Mouse (Mus musculus): ENCODE data around the gene Tk1.
"Not testable (repeated sequence)": the region's sequence is repeated elsewhere in the genome, so short reads cannot be mapped to it uniquely, and the experiment has no call there.

Gene Tk1

DNA sequence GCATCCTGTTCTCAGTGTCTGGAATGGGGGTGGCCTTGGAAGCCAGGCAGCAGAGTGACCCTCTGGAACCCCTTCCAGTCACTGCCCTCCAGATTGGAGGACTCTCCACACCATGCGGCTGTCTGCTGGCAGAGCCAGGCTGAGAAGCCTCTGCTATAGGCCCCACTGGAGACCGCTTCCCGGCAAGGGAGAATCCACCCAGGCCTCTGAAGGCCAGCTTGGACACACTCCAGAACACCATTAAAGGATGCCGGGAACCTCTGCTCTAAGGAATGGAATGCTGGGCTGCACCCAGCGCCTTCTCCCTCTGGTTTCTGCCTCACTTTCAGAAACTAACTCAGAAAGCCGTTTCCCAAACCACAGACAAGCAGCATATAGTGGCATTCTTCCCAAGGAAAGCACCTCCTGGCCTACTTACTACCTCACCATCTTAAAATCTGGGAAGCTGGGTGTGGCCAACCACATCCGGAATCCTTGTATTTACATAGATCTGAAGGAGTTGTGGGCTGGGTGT is 3.1 kb downstream of the Tk1 start:
- no peak for DNase-seq (ENCODE audit: low read depth, low spot score)

DNA sequence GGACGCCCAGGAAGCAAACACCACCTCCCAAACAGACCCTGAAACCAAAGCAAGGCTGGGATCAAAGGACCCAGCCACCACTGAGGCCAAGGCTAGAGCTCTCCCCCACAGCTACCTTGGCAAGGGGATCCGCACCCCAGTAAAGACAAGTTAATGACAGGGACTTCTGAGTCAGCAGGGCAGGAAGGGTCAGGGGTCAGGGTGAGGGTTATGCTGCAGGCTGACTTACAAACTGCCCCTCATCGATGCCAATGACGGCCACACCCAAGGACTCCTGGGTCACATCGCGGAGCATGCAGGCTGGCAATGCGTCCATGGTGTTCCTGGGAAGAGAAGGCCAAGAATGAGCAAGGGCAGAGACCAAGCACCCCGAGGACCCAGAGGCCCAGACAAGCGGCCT is 4.0 kb downstream of the Tk1 start:
- DNase-seq (ENCODE audit: low read depth, low spot score): no peak

DNA sequence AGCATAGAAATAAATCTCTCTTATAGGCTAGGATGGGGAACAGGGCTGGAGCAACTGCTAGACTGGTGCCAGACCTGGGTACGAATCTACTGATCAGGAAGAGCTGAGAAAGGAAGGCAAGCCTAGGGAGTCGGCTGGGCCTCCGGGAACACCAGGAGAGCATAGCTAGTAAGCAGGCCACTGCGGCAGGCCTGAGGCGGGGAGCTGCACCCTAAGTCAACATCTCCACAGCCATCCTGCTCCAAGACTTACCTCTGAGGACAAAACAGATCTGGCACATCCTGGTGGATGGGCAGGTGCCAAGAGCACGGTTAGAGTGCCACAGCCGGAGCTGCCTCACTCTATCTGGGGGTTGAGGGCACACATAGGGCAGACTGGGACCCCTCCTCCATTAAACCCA is 5.7 kb downstream of the Tk1 start:
- no peak for DNase-seq (ENCODE audit: low read depth, low spot score)

DNA sequence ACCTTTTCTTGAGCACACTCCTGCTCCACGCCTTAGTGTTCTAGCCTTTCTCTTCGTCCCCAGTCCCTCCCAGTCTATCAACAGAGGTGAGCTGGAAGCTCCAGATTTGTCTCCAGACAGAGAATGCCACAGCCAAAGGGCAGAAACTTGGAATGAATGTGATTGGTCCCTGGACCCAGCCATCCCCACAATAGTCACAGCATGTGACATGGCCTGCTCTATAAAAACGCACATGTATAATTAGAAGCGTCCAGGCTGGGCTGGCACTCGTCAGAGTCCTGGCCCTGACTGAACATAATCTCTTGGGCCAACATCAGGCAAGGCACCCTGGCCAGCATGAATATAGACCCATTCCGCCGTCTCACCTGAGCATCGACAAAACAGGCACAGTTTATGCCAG is 6.8 kb downstream of the Tk1 start:
- no peak for DNase-seq (ENCODE audit: low read depth, low spot score)

DNA sequence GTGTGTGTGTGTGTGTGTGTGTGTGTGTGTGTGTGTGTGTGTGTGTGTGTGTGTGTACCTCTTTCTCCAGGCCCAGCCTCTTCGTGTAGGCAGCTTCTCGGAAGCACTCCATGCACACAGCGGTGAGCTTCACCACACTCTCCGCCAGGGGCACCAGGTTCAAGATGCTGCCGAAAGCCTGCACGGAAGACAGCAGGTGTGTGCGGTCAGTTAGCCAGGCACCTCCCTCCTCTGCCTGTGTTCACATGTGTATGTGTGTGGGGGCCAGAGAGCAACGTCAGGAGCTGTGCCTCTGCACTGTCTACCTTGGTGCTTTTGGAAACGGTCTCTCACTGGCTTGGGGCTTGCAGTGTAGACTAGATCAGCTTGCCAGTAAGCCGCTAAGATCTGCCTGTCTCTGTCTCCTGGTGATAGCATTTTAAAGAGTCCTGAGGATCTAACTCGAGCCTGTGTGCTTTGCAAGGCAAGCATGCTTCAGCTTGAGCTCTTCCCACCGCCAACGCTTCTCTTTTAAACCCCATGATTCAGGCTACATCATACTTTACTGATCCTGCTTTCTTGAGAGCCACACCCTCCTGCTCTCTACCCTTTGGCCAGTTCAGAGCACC is 9.4 kb downstream of the Tk1 start:
- DNase-seq (ENCODE audit: low read depth, low spot score): no peak

DNA sequence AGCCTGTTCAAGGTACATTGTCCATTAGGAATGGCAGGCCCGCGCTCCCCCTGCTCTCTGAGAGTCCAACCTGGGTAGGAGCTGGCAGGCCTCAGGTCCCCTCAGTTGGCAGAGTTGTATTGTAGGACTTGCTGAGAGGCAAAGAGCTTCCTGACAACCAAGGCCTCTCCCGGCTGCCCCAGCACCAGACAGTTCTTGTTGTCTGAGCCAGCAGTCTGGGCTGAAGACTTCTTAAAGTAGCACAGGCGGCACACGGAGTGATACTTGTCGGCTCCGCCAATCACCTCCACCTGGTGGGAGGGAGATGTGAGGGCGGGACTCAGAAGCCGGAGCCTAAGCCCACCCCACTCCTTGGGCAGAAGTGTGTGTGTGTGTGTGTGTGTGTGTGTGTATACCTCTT is 10.0 kb downstream of the Tk1 start:
- not testable (repeated sequence) for DNase-seq (ENCODE audit: low read depth, low spot score)

DNA sequence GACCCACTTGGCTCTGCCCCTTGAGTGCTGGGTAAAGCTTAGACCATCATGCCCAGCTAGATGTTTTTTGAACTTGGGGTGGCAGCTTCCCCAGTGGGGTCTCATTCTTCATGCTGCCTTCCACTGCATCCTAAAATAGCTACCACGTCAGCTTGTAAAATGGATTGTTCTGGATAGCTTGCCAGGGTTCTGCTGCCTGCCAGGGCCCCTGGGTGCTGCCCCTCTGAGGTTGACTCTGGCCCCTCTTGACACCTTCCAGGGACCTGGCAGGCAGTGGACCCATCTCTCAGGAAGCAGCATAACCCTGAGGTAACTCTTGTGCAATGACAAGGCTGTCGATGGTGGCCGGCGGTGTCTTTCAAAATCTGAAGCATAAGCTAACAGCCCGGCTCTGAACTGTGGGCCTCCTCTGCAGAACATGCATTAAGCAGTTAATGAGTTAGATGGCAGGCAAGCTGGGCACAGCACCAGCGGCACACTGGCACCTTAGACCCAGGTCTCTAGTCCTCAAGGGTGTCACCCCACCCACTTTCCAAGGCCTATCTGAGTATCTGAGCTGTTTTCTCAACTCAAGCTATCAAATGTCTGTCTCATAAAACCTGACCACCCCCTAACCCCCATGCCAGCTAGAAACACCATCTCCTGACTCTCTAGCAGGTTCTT is 11.1 kb downstream of the Tk1 start:
- DNase-seq (ENCODE audit: low read depth, low spot score): no peak

DNA sequence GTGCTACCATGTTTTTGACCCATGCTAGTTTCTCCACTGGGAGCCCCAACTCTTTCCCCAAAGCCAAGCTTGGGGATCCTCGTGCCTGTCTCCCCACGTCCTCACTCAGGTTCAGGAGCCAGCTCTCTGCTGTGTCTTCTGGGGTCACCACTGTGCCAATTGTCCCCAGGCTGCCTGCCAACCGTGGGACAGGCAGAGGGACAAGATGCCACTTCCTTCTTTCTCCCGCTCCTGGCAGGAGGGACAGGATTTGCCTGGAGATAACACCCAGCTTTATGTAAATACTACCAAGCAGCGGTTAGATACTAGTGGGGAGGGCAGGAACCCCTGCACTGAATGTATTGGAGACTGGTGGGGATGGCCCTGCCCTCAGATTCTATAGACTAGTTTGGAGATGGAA is 12.0 kb downstream of the Tk1 start:
- no peak for DNase-seq (ENCODE audit: low read depth, low spot score)

DNA sequence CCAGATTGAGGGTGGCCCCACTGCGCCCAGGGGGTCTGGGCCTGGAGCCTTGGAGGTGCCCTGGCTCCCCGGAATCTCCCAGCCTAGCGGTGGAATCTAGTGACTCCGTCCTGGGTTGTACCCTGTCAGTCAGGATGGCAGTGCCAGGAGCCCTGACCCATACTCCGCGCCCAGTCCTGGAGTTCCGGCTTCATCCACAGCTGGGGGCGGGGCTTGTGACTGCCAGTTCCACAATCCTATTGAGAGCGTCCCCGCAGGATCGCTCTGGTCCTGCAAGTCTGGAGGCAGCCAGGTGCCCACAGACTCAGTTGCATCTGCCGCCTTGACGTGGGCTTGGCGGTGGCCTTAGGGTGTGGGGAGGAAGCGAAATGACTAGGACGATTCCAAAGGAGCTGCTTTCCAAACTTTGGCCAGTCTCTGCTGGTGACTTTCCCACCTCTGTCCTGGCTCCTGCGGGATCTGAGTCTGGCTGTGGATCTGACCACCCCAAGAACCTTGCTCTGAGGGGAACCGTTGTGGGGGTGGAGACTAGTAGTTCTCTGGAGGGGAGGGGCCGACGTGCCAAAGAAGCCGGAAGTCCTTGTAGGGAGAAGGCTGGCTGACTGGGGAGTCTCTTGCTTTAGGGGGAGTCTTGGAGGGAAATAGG is 15.4 kb downstream of the Tk1 start:
- no peak for DNase-seq (ENCODE audit: low read depth, low spot score)

DNA sequence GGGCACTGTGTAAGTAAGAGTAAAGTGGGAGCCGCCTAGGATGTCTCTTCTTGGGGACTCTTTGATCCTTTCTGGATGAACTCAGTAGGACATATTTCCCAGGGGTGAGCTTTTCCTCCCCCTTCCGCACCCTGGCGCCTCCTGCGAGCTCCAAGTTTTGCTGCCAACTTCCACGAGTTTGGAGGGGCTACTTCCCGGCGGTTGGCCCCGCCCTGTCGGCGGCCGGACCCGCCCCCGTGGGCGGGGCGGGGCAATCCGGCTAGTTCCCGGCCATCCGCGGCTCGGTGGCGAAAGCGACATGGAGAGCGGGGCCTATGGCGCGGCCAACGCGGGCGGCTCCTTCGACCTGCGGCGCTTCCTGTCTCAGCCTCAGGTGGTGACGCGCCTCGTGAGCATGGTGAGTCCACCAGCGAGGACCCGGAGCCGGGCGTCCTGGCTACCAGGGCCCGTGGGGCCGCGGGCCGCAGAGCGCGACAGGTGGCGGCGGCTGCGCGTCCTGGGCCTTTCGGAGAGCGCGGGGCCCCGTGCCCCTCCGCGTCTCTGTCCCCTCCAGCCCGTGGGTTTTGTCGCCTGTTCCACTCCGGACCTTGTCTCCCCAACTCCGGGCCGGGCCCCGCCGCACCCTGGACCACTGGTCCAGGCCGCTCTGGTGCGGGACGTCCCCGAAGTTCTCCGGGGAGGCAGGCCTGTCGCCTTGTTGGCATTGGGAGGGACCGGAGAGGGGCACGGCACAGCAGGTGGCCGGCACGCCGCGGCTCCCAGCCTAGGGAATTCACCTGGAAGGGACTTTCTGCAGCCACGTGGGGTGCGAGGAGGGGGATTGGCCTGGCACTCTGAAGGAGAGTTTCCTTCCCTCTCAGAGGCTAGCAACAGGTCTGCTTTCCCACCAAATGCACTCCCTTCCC is 16.2 kb downstream of the Tk1 start, which contains the start of the genes Gm20708 and Syngr2:
Gene Gm20708, plus strand, starts transcription at position 262 of the 905 bp plus-strand sequence.
Gene Syngr2, plus strand, starts transcription at position 262 of the 905 bp plus-strand sequence.
- no peak for DNase-seq (ENCODE audit: low read depth, low spot score)

DNA sequence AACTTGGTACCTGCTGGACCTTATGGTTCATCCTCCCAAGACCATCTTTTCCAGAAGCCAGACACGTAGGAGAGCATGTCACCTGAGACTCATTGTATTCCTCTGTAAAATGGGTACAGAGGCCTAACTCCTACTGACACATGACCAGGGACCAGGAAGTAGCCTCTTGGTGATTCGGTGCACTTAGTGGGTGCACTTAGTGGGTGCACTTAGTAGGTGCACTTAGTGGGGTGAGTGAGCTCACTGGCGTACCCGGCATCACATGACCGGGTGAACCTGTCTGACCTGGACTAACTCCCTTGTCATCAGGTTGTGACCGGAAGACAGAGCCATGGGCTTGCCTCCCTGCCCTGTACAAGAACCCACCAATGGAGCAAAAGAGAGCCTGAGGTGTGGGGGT is 19.1 kb downstream of the Tk1 start:
- DNase-seq (ENCODE audit: low read depth, low spot score): no peak

DNA sequence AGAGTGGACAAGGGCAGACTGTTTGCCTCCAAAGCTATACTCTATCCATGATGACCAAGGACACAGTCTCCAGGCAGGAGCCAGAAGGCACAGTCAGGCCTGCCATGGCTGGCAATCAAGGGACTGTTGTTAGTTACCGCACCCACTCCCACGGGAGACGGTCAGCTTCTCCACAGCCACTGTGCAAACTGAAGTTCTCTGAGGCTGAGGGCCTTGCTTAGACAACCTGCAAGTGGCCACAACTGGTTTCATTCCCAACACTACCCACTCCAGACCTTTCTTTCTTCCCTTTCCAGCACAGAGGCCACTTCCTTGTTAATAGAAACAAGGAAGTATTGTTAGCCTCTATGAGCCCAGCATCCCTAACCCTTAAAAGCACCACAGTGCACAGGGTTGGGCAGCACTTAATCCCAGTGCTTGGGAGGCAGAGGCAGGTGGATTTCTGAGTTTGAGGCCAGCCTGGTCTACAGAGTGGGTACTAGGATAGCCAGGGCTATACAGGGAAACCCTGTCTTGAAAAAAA is 22.7 kb downstream of the Tk1 start:
- no peak for DNase-seq (ENCODE audit: low read depth, low spot score)

DNA sequence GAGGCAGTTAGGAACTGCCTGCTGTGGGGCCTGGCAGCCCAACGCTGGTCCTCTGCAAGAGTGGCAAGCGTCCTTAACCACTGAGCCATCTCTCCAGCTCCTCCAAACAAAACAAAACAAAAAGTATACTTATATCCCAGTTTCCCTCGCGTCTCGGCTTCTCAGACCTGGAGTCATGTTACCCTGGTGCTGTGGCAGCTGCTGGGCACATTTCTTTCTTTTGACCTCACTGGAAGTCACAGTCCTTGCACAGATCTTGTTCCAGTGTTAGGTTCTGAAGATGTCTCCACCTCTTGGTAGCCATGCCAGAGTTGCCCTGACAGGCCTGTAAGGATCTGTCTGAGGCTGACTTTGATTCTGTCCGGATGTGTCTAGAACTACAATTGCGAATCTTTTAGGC is 24.2 kb downstream of the Tk1 start:
- no peak for DNase-seq (ENCODE audit: low read depth, low spot score)

DNA sequence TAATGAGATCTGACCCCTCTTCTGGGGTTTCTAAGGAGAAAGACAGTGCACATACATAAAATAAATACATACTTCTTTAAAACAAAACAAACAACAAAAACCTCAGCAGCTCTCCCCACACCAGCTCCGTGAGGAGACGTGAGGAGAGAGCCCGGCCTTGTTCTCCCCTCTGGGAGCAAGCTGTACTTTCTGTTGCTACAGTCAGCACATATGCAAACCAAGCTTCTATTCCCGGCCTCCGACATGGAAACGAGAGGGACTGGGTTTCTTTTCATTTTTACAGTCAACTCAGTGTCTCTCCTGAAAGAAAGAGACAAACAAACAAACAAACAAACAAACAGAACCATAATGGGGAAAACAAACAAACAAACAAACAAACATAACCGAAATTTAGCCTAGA is 25.9 kb downstream of the Tk1 start:
- no peak for DNase-seq (ENCODE audit: low read depth, low spot score)

DNA sequence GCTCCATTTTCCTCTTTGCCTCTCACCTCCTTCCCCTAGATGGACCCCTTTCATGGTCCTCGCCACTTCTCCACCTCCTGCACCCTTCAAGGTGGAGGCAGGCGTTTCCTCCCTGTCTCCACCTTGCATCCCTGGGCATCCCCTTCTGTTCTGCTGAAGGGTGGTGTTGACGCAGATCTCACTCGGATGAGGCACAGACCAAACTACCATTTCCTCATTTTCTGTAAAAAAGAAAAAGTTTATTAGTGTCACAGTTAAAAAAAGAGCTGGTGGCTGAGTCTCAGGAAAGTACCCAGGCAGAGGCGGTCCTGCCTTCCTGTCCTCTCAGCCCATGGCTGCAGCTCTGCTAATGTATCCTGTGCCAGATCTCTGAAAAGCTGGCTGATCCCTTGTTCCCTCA is 26.7 kb downstream of the Tk1 start:
- no peak for DNase-seq (ENCODE audit: low read depth, low spot score)

DNA sequence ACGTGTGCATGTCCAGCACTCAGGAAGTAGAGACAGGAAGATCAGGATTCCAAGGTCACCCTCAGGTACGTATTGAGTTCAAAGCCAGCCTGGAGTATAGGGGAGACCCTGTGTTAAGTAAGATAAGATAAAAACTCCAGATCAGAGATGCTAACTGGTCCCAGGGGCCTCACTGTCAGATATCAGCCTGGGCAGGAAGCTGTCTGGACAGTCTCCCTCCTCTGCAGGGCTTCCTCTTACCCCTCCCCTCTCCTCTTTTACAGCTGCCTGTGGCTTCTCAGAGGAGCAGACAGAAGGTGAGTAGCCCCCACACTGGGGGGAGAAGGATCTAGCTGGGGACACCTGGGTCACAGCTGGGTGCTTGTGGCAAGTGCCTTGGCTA is 27.7 kb downstream of the Tk1 start:
- DNase-seq (ENCODE audit: low read depth, low spot score): no peak

DNA sequence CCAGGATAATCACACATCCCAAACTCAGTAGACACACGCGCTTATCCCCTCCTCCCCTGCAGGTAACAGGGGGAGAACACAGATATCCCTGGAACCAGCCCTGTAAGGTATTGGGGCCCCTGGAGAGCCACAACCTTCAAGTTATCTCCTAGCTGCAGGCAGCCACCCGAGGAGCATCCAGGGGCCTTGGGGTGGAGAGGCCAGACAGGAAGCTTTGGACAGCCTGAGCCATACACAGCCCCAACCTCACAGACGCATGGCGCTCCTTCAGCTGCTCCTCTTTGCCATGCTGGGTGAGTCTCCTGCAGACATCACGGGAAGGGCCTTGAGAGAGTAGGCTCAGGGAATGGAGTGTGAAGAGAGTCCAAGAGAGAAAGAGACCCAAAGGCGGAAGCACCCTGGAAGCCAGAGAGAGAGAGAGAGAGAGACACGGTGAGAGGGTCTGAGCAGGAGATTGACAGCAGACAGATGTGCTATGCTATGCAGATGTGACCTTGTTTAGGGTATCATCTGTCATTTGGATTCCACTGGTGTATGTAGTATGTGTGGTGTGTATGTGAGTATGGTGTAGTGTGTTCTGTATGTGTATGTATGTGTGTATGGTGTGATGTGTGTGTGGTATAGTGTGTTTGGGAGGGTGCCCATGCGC is 28.3 kb downstream of the Tk1 start, which contains the start of gene 6030468B19Rik:
Gene 6030468B19Rik, plus strand, starts transcription at position 150 of the 649 bp plus-strand sequence.
- no peak for DNase-seq (ENCODE audit: low read depth, low spot score)

DNA sequence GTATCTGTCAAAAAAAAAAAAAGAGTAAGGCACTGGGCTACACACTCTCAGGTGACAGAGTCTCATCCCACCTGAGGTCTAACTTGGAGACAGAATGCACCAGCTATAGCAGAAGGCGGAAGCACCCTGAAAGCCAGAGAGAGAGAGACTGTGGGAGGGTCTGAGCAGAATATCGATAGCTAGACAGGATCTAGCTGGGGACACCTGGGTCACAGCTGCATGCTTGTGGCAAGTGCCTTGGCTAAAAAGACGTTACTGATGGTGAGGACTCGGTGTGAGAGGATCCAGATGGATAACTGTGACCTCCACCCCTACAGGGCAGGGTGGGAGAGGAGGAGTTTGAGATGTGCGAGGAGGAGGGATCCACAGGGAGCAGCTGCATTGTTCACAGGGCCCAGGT is 28.9 kb downstream of the Tk1 start:
- DNase-seq (ENCODE audit: low read depth, low spot score): no peak

DNA sequence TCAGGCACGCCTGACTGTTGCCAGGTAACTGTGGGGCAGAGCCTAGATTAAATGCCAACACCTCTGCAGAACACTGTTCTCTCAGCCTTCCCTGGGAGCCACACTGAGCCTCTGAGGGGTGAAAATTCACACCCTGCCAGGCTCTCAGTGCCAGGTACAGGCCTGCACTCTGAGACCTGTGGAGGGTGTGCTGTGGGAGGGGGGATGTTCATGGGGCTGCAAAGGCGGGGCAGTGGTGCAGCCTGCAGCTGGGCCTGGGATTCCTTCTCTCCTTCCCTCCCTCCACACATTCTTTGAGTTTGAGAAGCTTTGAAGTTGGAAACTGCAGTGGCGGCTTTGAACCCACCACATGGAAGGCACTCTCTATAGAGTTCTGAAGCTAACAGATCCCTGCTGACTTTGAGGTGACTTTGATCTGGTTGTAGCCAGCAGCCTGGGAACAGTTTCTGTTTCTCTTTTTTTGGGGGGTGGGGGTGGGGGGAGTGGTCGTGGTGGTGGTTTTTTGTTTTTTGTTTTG is 31.8 kb downstream of the Tk1 start:
- no peak for DNase-seq (ENCODE audit: low read depth, low spot score)

DNA sequence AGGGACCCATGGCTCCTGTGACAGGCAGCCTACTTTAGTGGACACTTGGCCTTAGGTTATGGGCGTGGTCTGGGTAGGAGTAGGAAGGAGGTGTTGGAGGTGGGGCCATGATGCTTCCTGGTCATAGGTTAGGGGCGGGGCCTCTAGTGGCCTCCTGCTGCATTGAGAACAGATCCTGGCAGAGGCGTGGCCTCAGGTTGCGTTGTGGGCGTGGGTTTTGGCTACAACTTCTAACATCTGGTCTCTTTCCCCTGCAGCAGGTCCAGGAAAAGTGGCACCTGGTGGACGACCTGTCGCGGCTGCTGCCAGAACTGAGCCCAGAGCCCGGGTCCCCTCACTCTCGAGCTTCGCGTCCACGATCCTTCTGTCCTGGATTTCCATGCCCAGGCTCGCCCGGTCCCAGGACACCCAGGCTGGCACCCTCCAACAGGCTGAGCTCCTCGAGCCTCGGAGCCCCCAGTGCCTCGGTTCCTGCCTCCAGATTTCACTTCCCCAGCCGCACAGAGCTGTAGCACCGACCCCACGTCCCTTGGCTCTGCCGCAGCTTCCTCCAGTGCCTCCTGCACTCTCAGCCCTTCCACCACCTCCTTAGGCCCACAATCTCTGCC is 33.5 kb downstream of the Tk1 start:
- no peak for DNase-seq (ENCODE audit: low read depth, low spot score)

DNA sequence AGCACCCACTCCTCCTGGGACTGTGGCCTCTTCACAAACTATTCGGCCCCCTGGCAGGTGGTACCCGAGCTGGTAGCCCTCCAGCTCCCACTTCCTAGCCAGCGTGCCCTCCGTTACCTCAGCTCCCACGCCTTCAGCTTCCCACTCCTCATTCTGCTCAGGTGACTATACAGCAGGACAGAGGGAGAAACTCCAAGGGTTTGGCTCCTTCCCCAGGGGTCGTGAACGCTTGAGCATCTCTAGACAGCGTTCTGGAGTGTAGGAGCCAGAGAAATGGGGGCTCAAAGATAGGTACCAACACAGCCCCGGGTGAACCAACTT is 34.5 kb downstream of the Tk1 start:
- no peak for DNase-seq (ENCODE audit: low read depth, low spot score)
